Comparison of ENCODE assay signal across 9 mouse cellular contexts in genomic region chr2:5241469-5241897, GRCm38 (mm10).
DNase-seq lines count a peak whose midpoint lies in the region; ATAC-seq lines count a peak whose summit lies in the region.
"Had no signal": no experiment of that assay in that cellular context is flagged by ENCODE, and none has a peak within 500 bp of the region (broad histone marks: within the 10 kb centered on the region; RNA-seq: fewer than 3 reads in every experiment).

No protein-coding gene starts in this region.

- 53% methylated on average over 6 of the region's 6 CpGs for WGBS in kidney, embryonic 15.5 days

- no peaks in the 10 kb centered on the region for H3K27me3 ChIP-seq in kidney, embryonic 15.5 days

- no peaks in the 10 kb centered on the region for H3K9me3 ChIP-seq in kidney, embryonic 15.5 days (replicated peaks)
- H3K9me3 ChIP-seq: G1E had no signal

- no peaks in the 10 kb centered on the region for H3K36me3 ChIP-seq in kidney, embryonic 15.5 days
- H3K36me3 ChIP-seq: G1E had no signal

- H3K4me2 ChIP-seq in kidney, embryonic 15.5 days, result no peak overlapping the region

- no peak overlapping the region for H3K4me3 ChIP-seq in kidney, embryonic 15.5 days (replicated peaks)

- ATAC-seq in kidney, embryonic 15.5 days (replicated peaks; ENCODE audit: low FRiP score), result no peak

- peak; percentile 28 for DNase-seq in kidney, adult 11 months
- peak; percentile 49 for DNase-seq in cerebellum, adult 11-12 months
- DNase-seq in frontal cortex, postnatal 36 days (ENCODE audit: low spot score in 2 of 2), result peak; percentile 71 to 87
- peak; percentile 72 to 78 for DNase-seq in kidney, postnatal 4 days
- DNase-seq in lung, postnatal 4 days, result peak; percentile 27 to 37
- no peak for DNase-seq in embryo, embryonic 9.5 days (ENCODE audit: extremely low spot score)
- DNase-seq in retina, postnatal 1 day, result no peak

- no peak overlapping the region for H3K27ac ChIP-seq in kidney, embryonic 15.5 days

- H3K4me1 ChIP-seq in kidney, embryonic 15.5 days, result peaks cover 5% of the 10 kb centered on the region

- no peak overlapping the region for H3K9ac ChIP-seq in kidney, embryonic 15.5 days

Comparison
In these comparisons a context has a peak if more than half of its experiments do, and no peak if none do; other contexts are left out.
1. DNase-seq: peak in kidney, adult 11 months (single experiment), cerebellum, adult 11-12 months (single experiment), frontal cortex, postnatal 36 days (2 of 2), kidney, postnatal 4 days (2 of 2) and lung, postnatal 4 days (2 of 2); none in embryo, embryonic 9.5 days (single experiment) and retina, postnatal 1 day (single experiment).